Comparison of ENCODE assay signal across 20 mouse cellular contexts in the genomic region with DNA sequence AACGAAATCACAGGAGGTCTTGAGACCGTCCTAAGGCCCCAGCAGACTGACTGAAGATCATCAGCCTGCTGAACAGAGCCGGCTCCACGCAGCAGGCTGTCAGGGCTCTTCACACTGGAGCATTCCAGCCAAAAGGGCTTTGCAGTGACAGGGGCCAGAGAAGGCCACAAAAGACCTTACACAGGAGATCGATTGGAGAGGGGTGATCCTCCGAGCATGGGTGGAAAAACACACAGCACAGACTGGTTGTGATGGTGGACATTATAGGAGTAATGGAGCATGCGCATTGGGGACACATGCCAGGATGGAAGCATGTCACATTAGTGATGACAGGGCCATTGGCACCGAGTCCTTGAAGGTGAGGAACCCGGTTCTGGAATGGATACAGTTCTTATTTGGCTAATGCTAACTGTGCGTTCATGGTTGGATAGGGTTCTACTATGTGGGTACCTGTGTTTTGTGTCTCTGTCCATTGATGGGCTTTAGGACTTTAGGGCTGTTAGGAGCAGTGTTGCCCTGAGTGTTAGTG. TPM values are rescaled to one million over a fixed set of nuclear protein-coding genes. Genes with fewer than 3 reads are reported as not detected.
DNase-seq lines count a peak whose midpoint lies in the region; ATAC-seq and TF ChIP-seq lines count a peak whose summit lies in the region.
"Had no signal": no experiment of that assay in that cellular context is flagged by ENCODE, and none has a peak within 500 bp of the region (broad histone marks: within the 10 kb centered on the region; RNA-seq: fewer than 3 reads in every experiment).

No protein-coding gene starts in this region.

- H3K4me3 ChIP-seq in heart, embryonic 11.5 days (ENCODE audit: low read depth, low read length): no peak overlapping the region
- H3K4me3 ChIP-seq in heart, postnatal 0 days (ENCODE audit: low read depth, low read length): no peak overlapping the region
- no peak overlapping the region for H3K4me3 ChIP-seq in heart, embryonic 12.5 days
- H3K4me3 ChIP-seq: embryonic facial prominence, embryonic 15.5 days; hindbrain, embryonic 12.5 days; limb, embryonic 10.5 days; midbrain, embryonic 15.5 days had no signal

- H3K27me3 ChIP-seq in heart, embryonic 11.5 days (ENCODE audit: control insufficient read depth, insufficient read depth, low read length): no peaks in the 10 kb centered on the region
- no peaks in the 10 kb centered on the region for H3K27me3 ChIP-seq in heart, postnatal 0 days (ENCODE audit: control insufficient read depth, insufficient read depth, low read length)
- H3K27me3 ChIP-seq in heart, embryonic 12.5 days (replicated peaks): no peaks in the 10 kb centered on the region
- H3K27me3 ChIP-seq: embryonic facial prominence, embryonic 15.5 days; hindbrain, embryonic 12.5 days; midbrain, embryonic 15.5 days had no signal

- no peaks in the 10 kb centered on the region for H3K4me1 ChIP-seq in heart, embryonic 11.5 days (ENCODE audit: control insufficient read depth, insufficient read depth, low read length)
- H3K4me1 ChIP-seq in heart, postnatal 0 days (ENCODE audit: control insufficient read depth, insufficient read depth): peaks cover 15% of the 10 kb centered on the region; the same call in 1 of the 2 replicates
- H3K4me1 ChIP-seq in heart, embryonic 12.5 days (replicated peaks): peaks cover 9% of the 10 kb centered on the region
- H3K4me1 ChIP-seq: embryonic facial prominence, embryonic 15.5 days; hindbrain, embryonic 12.5 days; limb, embryonic 10.5 days; midbrain, embryonic 15.5 days had no signal

- TF ChIP-seq CTCF in heart, postnatal 0 days (IDR thresholded peaks at IDR 0.05; ENCODE audit: low read depth): no peak

- no peak overlapping the region for H3K4me2 ChIP-seq in heart, embryonic 11.5 days
- no peak overlapping the region for H3K4me2 ChIP-seq in heart, postnatal 0 days (ENCODE audit: low read depth, low read length)
- no peak overlapping the region for H3K4me2 ChIP-seq in heart, embryonic 12.5 days
- H3K4me2 ChIP-seq: embryonic facial prominence, embryonic 15.5 days; hindbrain, embryonic 12.5 days; midbrain, embryonic 15.5 days had no signal

- no peak overlapping the region for H3K9ac ChIP-seq in heart, embryonic 11.5 days (ENCODE audit: low read depth, low read length)
- no peak overlapping the region for H3K9ac ChIP-seq in heart, postnatal 0 days (replicated peaks; ENCODE audit: low read depth, low read length)
- H3K9ac ChIP-seq in heart, embryonic 12.5 days: no peak overlapping the region
- H3K9ac ChIP-seq: embryonic facial prominence, embryonic 15.5 days; hindbrain, embryonic 12.5 days; midbrain, embryonic 15.5 days had no signal

- H3K27ac ChIP-seq in heart, embryonic 11.5 days (ENCODE audit: low read depth, low read length): no peak overlapping the region
- peak overlapping the region; percentile 79 for H3K27ac ChIP-seq in heart, postnatal 0 days (ENCODE audit: low read depth)
- H3K27ac ChIP-seq in heart, embryonic 12.5 days (ENCODE audit: poor library complexity, severe bottlenecking): no peak overlapping the region
- H3K27ac ChIP-seq: embryonic facial prominence, embryonic 15.5 days; hindbrain, embryonic 12.5 days; limb, embryonic 10.5 days; midbrain, embryonic 15.5 days had no signal

- no peak for ATAC-seq in heart, embryonic 11.5 days (replicated peaks; ENCODE audit: insufficient number of reproducible peaks, low FRiP score, low TSS enrichment)
- no peak; the same call in 1 of the 2 replicates for ATAC-seq in heart, postnatal 0 days (ENCODE audit: insufficient read depth, low read depth)
- no peak for ATAC-seq in heart, embryonic 12.5 days (ENCODE audit: insufficient number of reproducible peaks, low FRiP score)
- no peak for ATAC-seq in monocyte, adult 5-6 weeks (replicated peaks; ENCODE audit: insufficient number of reproducible peaks, low FRiP score, low TSS enrichment, poor library complexity, severe bottlenecking)
- ATAC-seq: forebrain, embryonic 14.5 days; intestine, postnatal 0 days; midbrain, embryonic 15.5 days had no signal

- H3K9me3 ChIP-seq in heart, embryonic 11.5 days (replicated peaks; ENCODE audit: control insufficient read depth, low read length): no peaks in the 10 kb centered on the region
- H3K9me3 ChIP-seq in heart, postnatal 0 days (replicated peaks; ENCODE audit: control insufficient read depth, low read length): no peaks in the 10 kb centered on the region
- H3K9me3 ChIP-seq in heart, embryonic 12.5 days (replicated peaks): no peaks in the 10 kb centered on the region
- H3K9me3 ChIP-seq: embryonic facial prominence, embryonic 15.5 days; hindbrain, embryonic 12.5 days; limb, embryonic 10.5 days; midbrain, embryonic 15.5 days had no signal

- DNase-seq in heart, adult 11 months: peak; percentile 88
- no peak for DNase-seq in heart, postnatal 0 days (ENCODE audit: low spot score)
- peak; percentile 47 for DNase-seq in cerebellum, adult 11-12 months
- peak; percentile 74 to 75 for DNase-seq in cerebellum, postnatal 10 days
- DNase-seq in frontal cortex, postnatal 10 days (ENCODE audit: low spot score in 2 of 2): no peak
- DNase-seq: adrenal gland, postnatal 25 days; kidney, postnatal 25 days; liver; lung, postnatal 4 days; right cerebral cortex, postnatal 4 days; thymus, postnatal 25 days had no signal

- 85% methylated on average over 10 of the region's 10 CpGs for WGBS in heart, embryonic 11.5 days (ENCODE audit: insufficient replicate concordance)
- 60% methylated on average over 10 of the region's 10 CpGs for WGBS in heart, postnatal 0 days
- 88% methylated on average over 10 of the region's 10 CpGs for WGBS in heart, embryonic 12.5 days

- H3K36me3 ChIP-seq in heart, embryonic 11.5 days (ENCODE audit: control insufficient read depth, insufficient read depth, low read length): 0 out of 2 replicates have a peak, but pooled peaks cover 3% of the 10 kb centered on the region
- H3K36me3 ChIP-seq in heart, postnatal 0 days (replicated peaks; ENCODE audit: control insufficient read depth, insufficient read depth, low read length): peaks cover 12% of the 10 kb centered on the region
- H3K36me3 ChIP-seq in heart, embryonic 12.5 days: peaks cover 46% of the 10 kb centered on the region
- H3K36me3 ChIP-seq: midbrain, embryonic 15.5 days had no signal

- no peak for TF ChIP-seq EP300 in heart, postnatal 0 days (IDR thresholded peaks at IDR 0.05; ENCODE audit: low read depth)

RNA-seq across cellular contexts. Expression of gene Ap3b1, which starts 37.7 kb away (rescaled TPM):
- polyA plus RNA-seq in heart, embryonic 11.5 days (2014; fragmentation: Nextera tagmentation; extraction: Ambion mirVana): 35.1 and 42.1 TPM in 2 replicates
- total RNA-seq in heart, postnatal 0 days (2014; rRNA removed; ENCODE audit: low replicate concordance): 14.8 and 26.0 TPM in 2 replicates
- 22.5 TPM in 2 replicates for polyA plus RNA-seq in heart, postnatal 0 days (2015; fragmentation: Nextera tagmentation; extraction: Ambion mirVana)
- 37.5 and 38.6 TPM in 2 replicates for polyA plus RNA-seq in heart, embryonic 12.5 days (2016; fragmentation: Nextera tagmentation; extraction: Ambion mirVana)
- 89.3 to 127 TPM (median 95.5 TPM) in 3 replicates for total RNA-seq in monocyte, adult 5-6 weeks (2017)

Comparison
In these comparisons a context has a peak if more than half of its experiments do, and no peak if none do; other contexts are left out.
1. DNase-seq: peak in heart, adult 11 months (single experiment), cerebellum, adult 11-12 months (single experiment) and cerebellum, postnatal 10 days (2 of 2); none in heart, postnatal 0 days (single experiment) and frontal cortex, postnatal 10 days (0 of 2).